Mouse (Mus musculus) liver, adult (tissue): Measurements from ENCODE around the gene Ripk4.

Experiments used
- GATA4 ChIP-seq: IDR thresholded peaks from 2 replicates; pipeline ENCODE4 v1.6.1; 2014; ENCODE audit warnings: mild to moderate bottlenecking, low read length; ENCODE audit not compliant: insufficient replicate concordance

Ripk4 gene

GRCm38 (mm10) chr16:97763061-97763989 is at the start of gene Ripk4:
TSS of gene Ripk4 (minus strand) at chr16:97763787.
- no peak for TF ChIP-seq GATA4

GRCm38 (mm10) chr16:97808881-97809280 is 45.3 kb upstream of the Ripk4 start:
- TF ChIP-seq GATA4 = no peak

GRCm38 (mm10) chr16:97805646-97806045 is 42.1 kb upstream of the Ripk4 start:
- no peak for TF ChIP-seq GATA4

GRCm38 (mm10) chr16:97804680-97805547 is 41.3 kb upstream of the Ripk4 start:
- no peak for TF ChIP-seq GATA4

DNA sequence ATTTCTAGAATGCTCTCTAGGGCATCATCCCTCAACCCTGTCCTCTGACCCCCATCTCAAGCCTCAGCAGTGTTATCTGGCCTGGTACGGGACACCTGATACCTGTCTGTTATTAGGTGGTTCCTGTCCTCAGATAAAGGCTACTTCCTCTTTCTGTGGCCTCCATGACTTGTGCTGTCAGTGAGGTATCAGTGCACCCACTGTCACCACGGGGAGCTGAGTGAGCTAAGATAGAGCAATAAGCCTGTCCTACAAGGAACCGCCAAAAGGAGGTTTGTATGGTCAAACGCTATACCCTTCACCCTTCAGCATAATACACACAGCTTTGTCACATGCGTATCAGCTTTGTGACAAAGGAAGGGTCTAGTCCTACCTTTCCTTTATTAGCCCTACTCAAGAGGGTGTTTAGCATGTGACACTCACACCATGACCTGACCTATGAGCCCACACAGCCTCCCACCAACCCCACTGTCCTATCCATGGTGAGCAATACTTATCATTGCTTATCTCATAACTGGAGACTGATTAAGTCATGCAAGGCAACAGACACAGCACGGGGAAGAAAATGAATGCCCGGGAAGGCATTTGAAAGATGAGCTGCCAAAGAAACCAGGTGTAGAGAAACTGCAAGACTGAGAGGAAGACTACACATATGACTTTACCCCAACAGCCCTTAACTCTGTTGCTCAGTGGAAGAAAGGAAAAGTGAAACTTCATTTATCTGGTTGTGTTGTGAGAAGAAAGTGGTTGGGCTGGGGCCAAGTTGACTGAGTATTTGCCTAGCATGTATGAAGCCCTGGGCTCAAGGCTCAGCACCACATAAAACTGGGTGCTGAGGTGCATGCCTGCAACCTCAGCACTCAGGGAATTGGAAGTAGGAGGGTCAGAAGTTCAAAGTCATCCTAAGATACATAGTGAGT is 34.6 kb upstream of the Ripk4 start:
- no peak for TF ChIP-seq GATA4

- TF ChIP-seq GATA4 = no peak
Observed at GRCm38 (mm10) chr16:97797212-97797611, 33.6 kb upstream of the Ripk4 start.

DNA sequence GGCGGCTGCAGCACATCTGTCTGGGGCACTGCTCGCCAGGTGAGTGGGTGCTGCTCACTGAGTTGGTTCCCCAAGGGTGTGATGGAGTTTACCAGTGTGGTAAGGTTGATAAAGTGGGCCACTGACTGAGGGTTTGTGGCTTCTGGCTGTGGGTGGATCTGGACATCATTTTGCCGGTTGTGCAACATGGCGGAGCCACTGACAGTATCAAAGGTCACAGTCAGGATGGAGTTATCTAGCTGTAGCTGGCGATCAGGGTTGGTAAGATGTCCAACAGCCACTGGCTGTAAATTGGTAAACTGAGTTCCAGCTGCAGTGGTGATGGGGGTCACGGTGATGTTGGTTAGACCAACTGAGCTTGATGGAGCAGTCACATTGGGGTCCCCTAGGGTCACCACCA is 30.7 kb upstream of the Ripk4 start:
- no peak for TF ChIP-seq GATA4

DNA sequence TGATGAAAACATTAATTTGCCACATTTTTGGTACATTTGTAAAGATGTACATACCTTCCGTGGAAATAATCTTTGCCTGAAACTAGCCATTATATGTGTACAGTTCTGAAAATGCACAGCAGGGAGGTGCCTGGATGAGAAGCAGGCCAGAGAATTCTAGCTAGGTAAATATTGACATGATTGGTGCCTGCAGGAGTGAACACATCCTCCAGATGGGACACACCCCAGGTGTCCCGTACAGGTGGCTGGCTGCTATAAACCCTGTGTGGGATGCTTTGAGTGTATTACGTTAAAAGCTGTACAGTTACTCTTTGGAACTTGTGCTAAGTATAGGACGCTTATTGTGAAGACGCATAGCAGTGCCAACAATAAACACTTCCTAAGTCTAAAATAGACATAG is 19.5 kb upstream of the Ripk4 start:
- TF ChIP-seq GATA4 = no peak

DNA sequence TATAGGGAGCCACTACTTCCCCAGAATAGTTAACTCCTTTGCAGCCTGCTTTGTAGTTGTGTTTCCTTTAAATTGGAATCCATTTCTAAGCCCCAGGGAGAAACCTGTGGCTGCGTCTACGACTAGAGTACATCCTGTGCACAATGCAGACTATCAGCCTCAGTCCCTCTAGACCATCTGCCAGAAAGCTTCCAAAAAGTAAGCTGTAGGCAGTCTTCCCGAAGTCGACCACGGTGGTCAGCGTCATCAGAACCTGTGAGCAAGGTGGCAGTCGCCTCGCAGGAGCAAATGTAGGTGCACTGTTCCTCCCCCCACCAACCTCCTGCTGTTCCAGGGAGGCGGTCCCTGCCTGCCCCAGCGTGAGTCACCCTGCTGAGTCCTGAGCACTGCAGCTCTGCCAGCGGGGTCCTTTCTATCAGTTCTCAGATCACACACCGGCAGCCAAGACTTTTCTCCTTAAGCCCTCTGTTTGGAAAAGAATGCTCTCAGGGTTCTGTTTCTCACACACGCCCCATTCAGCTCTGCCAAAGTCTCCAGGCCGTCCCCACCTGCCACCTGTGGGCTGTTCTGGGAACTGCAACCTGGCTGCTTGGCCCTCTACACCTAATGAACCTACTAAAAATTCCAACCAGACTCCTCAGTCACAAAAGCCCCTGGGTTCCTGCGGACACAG is 14.9 kb upstream of the Ripk4 start:
- TF ChIP-seq GATA4 = no peak

- TF ChIP-seq GATA4 = no peak
Observed at GRCm38 (mm10) chr16:97766501-97766900, 2.9 kb upstream of the Ripk4 start.

GRCm38 (mm10) chr16:97764626-97765025 is 1.0 kb upstream of the Ripk4 start:
- no peak for TF ChIP-seq GATA4

GRCm38 (mm10) chr16:97763990-97764340 is 378 bp upstream of the Ripk4 start:
- TF ChIP-seq GATA4 = peak; percentile 13; the same call in 1 of the 2 replicates

- no peak for TF ChIP-seq GATA4
Observed at GRCm38 (mm10) chr16:97761782-97762181, 1.8 kb downstream of the Ripk4 start.

GRCm38 (mm10) chr16:97759681-97760080 is 3.9 kb downstream of the Ripk4 start:
- no peak for TF ChIP-seq GATA4

DNA sequence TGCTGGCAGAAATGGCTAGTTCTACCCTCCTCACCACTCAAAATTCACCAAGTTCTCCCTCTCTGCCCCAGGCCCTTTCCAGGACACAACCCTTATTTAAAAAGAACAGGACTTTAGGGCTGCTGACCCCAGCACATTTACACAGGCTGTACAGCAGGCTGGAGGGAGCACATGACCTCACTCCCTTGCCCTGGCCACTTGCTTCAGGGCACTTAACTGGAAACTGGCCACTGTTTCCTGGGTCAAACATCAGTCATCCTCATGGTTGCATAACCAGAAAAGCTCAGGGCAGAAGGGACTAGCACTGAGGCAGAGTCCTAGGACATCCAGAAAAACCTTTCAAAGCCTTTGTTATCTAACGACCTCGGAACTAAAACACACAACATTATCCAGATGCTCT is 5.3 kb downstream of the Ripk4 start:
- no peak for TF ChIP-seq GATA4

DNA sequence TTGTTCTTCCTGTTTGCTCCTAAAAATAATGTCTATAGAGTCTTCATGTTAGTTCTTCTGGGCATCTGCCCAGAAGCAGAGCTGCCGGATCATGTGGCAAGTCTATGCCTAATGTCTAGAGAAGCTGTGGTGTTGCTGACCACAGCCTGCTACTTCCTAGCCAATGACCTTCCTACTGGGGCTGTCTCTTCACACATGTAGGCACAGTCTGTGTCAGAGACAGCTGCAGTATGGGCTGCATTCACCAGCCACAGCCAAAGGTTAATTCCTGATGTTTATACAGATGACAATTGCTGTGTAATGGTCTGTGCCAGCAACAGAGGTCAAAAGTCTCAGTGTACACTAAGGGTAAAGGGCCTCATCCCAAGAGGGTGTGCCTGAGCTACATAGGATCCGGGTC is 7.1 kb downstream of the Ripk4 start:
- no peak for TF ChIP-seq GATA4
